Mouse (Mus musculus): ENCODE measurements around the gene Ston2.

DNA sequence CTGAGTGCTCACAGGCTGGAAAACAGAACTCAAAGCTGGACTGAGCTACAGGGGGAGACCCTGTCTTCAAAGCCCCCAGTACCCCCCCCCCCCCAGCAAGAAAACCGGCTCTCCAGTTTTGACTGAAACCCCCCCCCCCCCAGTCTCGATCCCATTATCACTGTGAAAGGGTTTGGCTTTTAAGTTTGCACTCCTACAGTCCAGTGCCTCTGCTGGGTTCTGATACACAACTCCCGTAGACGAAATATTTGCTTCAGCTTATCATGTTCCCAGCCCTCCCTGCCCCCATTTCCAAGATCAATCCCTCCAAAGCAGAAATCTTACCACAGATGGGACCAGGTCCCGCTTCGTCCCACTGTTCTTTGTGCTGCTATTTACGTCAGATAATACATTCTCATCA, 147.1 kb downstream of the Ston2 start:
- TF ChIP-seq POLR2A (IDR thresholded peaks at IDR 0.05; ENCODE audit: insufficient read depth, low read depth, low read length): no peak
- TF ChIP-seq CTCF (IDR thresholded peaks at IDR 0.05): no peak

All from heart, adult 2 months (tissue).